Mouse (Mus musculus) adrenal gland, postnatal 36 days (tissue): ENCODE data around the gene Tmem179b. TPM values are rescaled to one million over a fixed set of nuclear protein-coding genes. Genes with fewer than 3 reads are reported as not detected.

ENCODE experiments used
- DNase-seq, 2 experiments: peaks; one replicate each; pipeline ENCODE4 v3.0.0; 2021; ENCODE audit warnings: mixed read lengths in 1 of 2
- long read RNA-seq, 2 experiments: library from polyadenylated mRNA; stranded (forward); transcript quantifications; one replicate each; pipeline ENCODE4 v2.0.0; 2021; ENCODE audit warnings: borderline sequencing depth in 2 of 2
- total RNA-seq, 2 experiments: library from RNA; stranded (reverse); gene quantifications; 2 replicates each; pipeline ENCODE4 v1.2.3; 2021

Gene Tmem179b
- 10 to 100 TPM; 44.8 to 69.2 TPM for total RNA-seq
- long read RNA-seq, experiment 1, transcript Tmem179b-201 (5 exons, 818 nt) = major isoform, 60 of 95 reads
- long read RNA-seq, experiment 1, transcript Tmem179b-203 (5 exons, 775 nt) = minor isoform, 12 of 95 reads
- long read RNA-seq, experiment 1, partial matches to known transcripts = 6 of 95 reads
- long read RNA-seq, experiment 1, other reads (novel, unspliced or antisense) = 16 of 95 reads
- long read RNA-seq, experiment 2, transcript Tmem179b-201 (5 exons, 818 nt) = major isoform, 13 of 27 reads
- long read RNA-seq, experiment 2, transcript Tmem179b-203 (5 exons, 775 nt) = minor isoform, 7 of 27 reads
- long read RNA-seq, experiment 2, partial matches to known transcripts = 1 of 27 reads
- long read RNA-seq, experiment 2, other reads (novel, unspliced or antisense) = 6 of 27 reads

DNA sequence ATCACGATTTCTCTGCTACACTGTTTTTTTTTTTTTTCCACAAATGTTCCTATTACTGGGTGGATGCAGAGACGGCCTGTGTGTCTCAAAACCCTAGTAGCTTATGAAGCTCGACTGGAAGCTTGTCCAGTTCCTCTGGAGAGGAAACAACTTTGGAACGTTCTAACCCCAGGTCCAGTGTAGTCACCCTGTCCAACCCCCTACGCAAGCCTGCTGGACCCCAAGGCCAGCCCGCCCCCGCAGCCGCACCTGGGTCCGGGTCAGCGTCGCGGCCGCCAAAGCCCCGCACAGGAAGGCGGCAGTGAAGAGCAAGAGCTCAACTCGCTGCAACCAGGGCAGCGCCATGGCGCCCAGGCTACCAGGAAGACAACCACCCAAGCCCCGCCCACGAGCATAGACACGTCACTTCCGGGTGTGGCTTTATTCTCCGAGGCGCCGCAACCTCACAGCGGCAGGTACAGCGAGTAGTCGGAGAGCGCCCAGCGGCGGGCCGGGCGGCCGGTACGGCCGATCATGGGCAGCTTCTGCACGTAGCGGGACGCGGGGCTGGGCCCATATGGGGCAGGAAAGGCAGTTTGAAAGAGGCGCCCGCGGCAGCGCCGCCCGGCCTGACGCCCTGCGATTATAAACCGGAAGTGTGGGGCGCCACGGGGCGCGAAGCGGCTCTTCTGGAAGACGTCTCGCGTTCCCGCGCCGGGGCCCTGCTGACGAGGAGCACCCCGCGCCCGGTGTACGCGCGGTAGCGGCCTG is at the start of gene Tmem179b:
TSS of gene Tmem179b (minus strand) at position 382 of the 750 bp plus-strand sequence.
- DNase-seq = peak; percentile 97

- no peak for DNase-seq
Observed at GRCm38 (mm10) chr19:8822696-8823095, 48.4 kb upstream of the Tmem179b start.

- DNase-seq = no peak
Observed at GRCm38 (mm10) chr19:8821146-8821545, 46.9 kb upstream of the Tmem179b start.

DNA sequence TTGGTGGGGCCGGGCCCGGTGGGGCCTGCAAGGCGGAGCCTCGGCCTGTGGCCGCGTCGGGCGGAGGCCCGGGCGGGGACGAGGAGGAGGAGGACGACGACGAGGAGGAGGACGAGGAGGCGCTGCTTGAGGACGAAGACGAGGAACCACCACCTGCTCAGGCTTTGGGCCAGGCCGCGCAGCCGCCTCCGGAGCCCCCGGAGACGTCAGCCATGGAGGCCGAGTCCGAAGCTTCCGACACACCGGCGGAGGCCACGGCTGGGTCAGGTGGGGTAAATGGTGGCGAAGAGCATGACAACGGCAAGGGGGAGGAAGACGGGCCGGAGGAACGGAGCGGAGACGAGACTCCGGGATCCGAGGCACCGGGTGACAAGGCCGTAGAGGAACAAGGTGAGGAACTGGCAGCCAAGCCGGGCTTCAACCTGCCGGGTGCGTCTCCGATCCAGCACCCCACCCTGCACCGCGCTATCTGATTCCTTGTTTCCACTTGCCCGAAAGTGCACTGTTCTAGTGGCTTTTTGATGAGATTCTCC is 46.2 kb upstream of the Tmem179b start:
- DNase-seq = no peak

- DNase-seq = peak; percentile 99
Observed at GRCm38 (mm10) chr19:8819596-8820423, 45.5 kb upstream of the Tmem179b start, which contains the start of gene Hnrnpul2. Gene Hnrnpul2 (plus strand): TSS chr19:8820010.

DNA sequence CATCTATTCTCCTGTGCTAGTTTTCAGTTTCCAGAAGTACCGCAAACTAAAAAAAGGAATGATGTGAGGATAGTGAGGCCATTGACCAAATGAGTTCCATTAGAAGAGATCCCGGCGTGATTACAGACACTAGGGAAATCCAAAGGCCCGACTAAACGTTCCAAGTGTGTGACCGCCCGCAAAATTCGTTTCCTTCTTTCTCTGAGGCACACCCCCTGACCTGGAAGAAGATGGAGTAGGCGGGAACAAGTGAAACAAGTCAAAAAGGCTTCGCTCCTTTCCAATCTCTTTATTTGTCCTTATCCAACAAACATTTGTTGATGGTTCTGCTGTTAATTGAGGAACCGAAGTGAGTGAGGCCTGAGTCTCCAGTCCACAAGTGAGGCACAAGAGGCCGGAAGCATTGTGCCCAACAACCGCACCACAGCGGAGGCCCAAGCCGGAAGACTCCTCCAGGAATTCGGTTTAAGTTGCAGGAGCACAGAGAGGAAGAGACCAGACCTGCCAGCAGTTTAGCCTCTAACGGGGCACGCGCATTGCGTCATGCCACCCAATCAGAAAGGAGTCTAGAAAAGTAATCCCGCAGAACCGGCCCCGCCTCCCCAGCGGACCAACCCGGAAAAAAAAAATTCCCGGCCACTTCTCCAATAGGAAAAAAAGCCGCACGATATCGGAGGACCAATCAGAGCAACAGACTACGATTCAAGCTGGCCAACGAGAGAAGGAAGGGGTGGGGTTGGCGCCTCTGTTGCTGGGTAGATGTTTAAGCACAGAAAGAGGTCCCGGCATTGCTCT is 44.7 kb upstream of the Tmem179b start, which contains the start of gene Ttc9c:
TSS of gene Ttc9c (minus strand) at position 533 of the 795 bp plus-strand sequence.
- peak; percentile 96 to 97 for DNase-seq

DNA sequence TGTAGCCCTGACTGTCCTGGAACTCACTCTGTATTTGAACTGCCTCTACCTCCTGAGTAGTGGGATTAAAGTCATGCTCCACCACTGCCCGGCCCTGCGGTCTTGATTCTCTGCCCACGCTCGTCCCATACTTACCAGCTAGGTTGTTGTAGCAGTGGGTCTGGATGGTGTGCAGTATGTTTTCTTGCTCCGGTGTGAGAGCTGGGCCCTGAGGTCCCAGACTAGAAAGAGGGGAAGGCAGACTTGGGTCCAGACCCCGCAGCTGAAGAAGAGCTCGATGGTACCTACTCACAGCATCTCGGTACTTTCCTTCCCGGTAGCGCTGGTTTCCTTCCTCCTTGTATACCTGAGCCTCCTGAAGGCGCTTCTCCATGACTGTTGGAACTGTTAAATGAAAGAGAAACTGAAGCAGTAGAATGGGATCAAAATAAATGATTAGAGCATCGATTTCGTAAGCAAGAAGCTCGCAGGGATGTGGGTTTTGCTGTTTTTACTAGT is 44.1 kb upstream of the Tmem179b start:
- no peak for DNase-seq

- DNase-seq = no peak
Observed at GRCm38 (mm10) chr19:8817001-8817400, 42.7 kb upstream of the Tmem179b start.

GRCm38 (mm10) chr19:8815812-8816211 is 41.5 kb upstream of the Tmem179b start:
- peak in 1 of 2 experiments; percentile 35 for DNase-seq

DNA sequence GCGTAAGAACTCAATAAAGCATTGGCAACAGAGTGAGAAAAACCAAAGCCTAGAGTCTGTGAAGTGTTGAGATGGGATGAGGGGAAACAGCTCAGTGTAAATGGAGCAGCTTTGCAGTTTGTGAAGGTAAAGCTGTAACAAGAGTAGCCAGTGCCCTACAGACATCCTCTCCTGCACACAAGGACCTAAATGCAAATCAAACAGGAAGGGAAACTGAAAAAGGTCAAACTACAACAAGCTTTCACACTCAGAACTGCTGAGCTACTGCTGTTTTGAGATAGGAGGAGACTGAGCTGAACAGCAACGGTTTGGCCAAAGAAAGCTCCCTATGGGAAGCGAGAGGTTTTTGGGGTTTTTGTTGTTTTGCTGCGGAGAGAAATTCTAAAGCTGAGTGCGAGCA is 32.5 kb upstream of the Tmem179b start:
- DNase-seq = no peak

GRCm38 (mm10) chr19:8803879-8804660 is 29.8 kb upstream of the Tmem179b start:
- no peak for DNase-seq

GRCm38 (mm10) chr19:8803204-8803780 is 29.0 kb upstream of the Tmem179b start:
- DNase-seq = no peak

GRCm38 (mm10) chr19:8802130-8802821 is 28.0 kb upstream of the Tmem179b start, which contains the start of gene Zbtb3:
Gene Zbtb3 (plus strand): TSS chr19:8802555.
- peak; percentile 94 to 95 for DNase-seq

DNA sequence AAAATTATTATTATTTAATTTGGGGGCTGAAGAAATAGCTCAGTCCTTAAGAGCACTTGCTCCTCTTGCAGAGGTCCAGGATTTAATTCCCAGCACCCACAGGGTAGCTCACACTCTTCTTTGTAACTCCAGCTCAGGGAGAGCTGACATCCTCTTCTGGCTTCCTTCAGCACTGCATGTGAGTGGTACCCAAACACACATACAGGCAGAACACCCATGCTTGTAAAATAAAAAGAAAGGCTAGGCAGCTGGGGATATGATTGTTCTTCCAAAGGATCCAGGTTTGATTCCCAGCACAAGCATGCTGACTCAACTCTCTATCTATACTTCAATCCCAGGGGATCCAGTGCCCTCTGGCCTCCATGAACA is 24.7 kb upstream of the Tmem179b start:
- DNase-seq = no peak

- DNase-seq = peak; percentile 91 to 94
Observed at GRCm38 (mm10) chr19:8798264-8798946, 24.1 kb upstream of the Tmem179b start, which contains the start of gene Polr2g. Gene Polr2g (minus strand): TSS chr19:8798577.

DNA sequence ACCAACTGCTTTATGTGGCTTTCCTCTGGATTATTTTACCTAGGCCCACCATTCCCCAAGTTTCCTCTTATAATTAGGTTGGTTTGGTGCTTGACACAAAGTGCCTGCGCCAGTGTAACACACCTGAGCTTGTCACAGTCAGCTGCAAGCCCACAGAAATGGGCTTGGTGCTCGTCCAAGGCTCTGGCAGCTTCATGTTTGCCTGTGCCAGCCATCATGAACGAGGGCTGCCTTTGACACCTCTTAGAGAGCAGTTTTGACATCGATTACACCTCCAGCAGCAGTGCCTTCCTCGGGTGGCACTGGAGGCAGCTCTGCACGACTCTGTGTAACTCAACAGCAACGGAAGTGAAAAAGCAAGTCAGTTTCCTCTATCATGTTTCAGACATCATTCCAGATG is 15.9 kb upstream of the Tmem179b start:
- no peak for DNase-seq

DNA sequence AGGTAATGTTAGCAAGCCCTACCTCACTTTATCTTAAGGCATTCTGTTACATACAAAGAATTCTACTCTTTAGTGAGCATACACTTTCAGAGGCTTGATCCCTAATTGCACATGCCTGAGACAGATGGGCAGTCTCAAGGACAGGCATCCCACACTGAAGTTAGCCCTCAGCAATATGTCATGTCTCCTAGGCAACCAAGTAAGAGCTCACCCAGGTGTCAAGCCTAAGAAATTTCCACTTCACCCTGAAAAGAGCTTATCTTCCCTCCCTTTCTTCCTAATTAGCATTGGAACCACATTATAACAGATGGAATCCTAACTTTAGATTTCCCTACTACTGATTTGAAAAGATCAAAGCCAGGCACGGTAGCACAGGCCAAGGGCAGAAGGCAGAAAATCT is 14.9 kb upstream of the Tmem179b start:
- no peak for DNase-seq

DNA sequence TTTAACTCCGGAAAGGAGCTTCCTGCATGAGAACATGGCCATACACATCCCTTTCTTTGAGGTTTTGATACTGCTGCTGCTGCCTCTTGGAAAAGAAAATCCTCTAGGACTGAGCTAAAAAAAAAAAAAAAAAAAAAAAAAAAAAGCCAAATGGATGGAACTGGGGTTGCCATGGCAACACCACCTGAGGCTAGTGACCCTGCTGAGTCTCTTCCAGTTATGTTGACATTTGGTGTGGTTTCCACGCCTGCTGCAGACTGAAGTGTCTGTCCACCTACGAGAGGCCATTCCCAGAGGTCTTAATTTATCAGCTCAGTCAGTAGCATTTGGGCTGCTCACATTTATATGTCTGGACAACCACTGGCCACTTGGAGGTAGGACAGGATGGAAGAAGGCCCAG is 14.3 kb upstream of the Tmem179b start:
- DNase-seq = no peak
